Mouse (Mus musculus): ENCODE measurements around the gene Gjb5.
A peak's percentile ranks its signal among the peaks of the same experiment; 100 is the strongest.

Gjb5 gene

DNA sequence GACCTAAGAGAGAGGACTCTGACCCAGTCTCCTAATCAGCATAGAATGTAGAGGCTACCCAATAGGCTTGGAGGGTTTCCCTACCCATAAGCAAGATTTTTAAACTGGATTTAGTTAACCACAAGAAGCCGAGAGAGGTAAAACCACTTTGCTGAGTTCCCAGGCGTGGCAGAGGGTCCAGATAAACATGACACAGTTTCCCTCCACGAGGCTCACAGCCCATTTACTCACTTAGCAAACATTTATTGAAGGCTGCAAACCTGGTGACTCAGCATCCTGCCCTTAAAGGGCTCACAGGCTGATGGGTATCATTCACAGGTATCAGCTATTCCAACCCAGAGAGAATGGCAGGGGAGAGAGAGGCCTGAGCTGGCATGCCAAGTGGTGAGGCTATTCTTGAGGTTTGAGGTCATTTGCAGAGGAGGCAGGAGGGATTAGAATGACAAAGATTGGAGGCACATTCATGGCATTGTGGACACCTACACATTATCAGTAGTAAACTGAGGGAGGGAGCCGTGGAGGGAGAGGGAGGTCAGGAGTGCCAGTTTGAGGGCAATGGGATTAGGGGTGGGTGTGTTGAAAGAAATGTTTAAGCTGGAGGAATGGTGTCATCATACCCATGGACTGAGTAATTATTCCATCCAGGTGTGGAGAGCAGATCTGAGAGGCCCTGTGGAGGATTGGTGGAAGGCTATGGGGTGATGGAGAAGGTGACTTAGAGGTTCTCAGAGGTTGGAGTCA is 8.3 kb downstream of the Gjb5 start:
- DNase-seq (ENCODE audit: low read depth): peak; percentile 58

DNA sequence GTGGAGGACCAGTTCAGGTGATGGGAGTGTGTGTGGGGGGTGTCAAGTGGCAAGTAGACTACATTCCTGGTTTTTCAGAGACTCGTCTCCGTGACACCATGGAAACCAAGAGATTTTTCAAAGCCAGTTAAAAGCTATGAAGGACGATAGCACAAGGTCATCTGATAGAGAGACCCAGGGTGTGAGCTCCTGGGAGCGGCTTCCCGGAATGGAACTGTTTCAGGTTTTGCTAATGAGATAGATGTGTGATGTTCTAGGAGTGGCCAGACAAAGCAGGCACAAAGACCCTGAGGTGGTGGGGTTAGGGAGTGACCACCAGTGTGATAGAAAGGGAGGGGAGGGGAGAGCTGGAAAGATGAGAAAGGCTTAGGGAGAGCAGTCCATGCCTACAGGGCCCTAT is 13.0 kb downstream of the Gjb5 start:
- no peak for DNase-seq (ENCODE audit: low read depth)

DNA sequence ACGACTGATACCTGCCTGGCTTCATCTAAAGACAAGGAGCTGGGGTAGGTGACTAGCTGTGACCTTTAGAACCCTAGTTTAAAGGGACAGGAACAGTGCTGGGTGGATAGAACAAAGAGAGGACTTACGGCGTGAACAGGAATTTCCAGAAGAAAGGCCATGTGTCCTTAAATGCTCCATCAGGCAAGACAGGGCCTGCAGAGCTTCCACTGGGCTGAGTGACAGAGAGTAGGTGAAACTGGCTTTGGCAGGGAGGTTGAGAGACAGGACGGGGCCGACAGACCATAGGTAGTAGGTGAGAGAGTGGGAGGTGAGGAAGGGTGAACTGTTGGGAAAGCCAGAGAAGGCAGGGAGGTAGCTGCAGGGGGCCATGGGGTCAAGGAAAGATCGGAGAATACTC is 16.6 kb downstream of the Gjb5 start:
- no peak for DNase-seq (ENCODE audit: low read depth)

DNA sequence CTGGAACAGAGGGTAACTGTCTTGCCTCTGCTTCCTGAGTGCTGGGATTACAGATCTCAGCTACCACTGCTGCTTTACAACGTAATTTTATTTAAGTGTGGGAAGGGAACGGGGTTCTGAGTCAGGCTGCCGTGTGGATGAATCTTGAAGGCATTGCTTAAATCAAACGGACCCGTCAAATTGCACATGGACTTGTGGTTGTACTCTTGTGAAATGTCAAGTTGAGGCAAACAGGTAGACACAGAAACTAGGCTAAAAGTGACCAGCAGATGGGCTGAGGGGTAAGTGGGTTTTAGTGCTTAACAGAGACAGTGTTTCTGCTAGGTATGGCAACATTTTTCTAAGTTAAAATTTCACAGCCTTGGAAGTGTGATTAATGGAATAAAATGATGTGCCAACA is 20.3 kb downstream of the Gjb5 start:
- no peak for DNase-seq (ENCODE audit: low read depth)

DNA sequence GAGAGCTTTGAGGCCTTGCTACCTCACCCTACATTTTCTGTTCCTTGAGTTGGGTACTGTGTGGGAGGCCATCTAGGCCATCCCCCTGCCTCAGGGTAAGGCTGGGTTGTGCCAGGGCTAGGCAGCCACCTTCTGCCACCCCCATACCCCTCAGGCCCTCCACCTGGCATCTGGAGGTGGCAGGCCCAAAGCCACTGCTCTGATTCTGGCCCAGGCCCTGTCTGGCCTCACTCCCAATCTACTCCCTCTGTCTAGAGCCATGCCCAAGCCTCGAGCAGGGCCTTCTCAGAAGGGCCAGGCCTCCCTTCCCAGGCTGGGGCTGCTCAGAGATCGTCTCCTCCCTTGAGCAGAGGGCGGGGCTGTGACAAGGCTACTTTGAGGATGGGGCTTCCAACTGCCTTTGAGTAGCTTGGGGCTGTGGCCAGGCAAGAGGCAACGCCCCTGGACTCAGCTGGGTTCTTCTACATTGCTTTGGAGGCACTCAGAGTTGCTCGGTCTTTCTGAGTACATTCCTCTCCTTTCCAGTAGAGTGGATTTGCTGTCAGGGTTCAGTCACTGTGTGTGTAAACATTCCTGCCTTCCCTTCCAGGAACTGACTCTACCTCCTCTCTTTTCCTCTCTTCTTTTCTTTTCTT is 23.0 kb downstream of the Gjb5 start:
- DNase-seq (ENCODE audit: low read depth): peak; percentile 52

DNA sequence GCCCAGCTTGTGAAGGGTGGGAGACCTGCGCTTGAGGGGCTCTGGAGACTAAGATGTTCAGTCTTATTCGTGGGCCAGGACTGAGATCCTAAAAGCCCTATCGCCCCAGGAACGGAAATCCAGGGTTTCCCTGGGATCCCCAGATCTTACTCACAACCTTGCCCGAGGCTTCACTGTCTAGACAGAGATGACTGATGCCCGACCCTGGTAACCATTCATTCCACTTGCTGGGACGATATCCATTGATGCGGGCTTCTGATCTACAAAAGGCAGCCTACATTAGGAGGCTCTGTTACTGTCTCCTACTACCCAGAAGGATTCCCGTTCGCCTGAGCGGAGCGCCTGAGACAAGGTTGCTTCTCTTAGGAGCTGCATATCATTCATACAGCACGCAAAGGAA is 26.8 kb downstream of the Gjb5 start:
- DNase-seq (ENCODE audit: low read depth): peak; percentile 59

DNA sequence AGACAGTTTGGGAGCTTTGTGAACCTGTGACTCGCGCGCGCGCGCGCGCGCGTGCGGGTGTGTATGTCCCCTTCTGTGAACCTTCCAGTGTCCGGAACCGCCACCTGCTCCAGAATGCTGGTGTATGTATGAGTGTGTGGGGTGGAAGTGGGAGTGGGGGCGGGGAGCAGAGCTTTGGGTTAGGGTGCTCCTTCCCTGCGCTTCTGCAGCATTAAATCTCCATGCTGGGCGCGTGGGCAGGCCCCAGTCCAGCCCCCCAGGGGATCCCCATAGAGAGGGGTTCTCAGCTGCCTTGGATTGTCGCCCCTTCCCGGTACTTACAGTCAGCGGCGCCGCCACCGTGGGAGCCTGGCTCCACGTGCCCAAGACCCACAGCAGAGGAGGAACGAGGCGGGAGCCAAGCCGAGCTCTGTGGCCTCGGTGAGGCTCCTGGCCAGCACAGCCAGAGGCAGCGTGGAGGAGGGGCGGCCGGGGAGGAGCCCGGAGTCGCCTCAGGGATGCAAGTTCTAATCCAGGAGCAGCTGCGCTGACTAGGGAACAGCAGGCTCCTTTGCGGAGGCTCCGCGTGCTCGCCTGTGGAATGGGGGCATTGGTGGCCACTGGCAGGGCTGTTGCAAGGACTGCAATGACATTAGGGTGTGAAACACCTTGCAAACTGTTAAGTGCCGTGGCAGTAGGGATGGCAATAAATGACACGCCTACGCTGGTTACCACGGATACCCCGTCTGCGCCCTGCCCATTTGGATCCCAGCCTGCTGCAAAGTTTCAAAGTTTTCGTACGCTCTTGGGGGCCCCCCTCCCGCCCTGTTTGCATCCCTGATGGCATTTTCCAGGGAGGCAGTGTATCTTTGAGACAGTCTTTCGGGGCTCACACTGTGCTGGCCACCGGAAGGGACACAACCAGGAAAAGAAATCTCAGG is 27.5 kb downstream of the Gjb5 start, which contains the start of gene Gjb3:
Gene Gjb3, minus strand, starts transcription at position 664 of the 920 bp plus-strand sequence.
- DNase-seq (ENCODE audit: low read depth): peak; percentile 70

DNA sequence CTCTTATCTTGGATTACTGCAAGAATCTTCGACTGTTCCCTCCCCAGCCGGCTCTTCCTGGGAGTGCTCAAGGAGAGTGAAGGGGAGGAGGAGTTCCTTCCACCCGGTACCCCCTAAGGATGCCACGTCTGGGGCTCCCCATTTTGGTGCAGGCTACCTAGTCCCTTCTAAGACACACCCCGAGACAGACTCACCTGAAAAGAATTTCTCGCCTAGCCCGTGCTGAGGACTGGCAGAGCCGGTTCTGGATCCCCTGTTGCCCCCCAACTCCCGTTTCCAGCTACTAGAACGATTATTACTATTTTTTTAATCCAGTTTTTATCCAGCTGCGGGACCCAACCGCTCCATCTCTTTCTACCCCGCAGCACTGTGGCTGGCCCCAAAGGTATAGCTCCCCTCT is 28.2 kb downstream of the Gjb5 start:
- DNase-seq (ENCODE audit: low read depth): no peak

DNA sequence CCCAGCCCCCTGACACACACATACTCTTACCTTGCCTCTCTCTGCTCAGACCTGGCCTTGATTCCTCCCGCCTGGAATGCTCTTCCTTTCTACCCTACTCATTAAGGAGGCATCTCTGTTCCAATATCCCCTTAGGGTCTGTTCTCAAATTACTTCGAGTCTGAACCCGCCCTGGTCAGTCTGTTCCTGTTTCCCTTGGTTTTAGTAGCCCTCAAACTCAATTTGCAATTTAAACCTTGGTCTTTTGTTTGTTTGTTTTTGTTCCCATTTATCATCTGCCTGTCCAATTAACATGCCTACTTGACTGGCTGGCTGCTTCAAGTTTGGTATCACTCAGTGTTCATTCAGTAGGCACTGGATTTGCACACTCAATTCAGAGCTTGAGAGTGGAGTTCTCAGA is 28.9 kb downstream of the Gjb5 start:
- DNase-seq (ENCODE audit: low read depth): no peak

DNA sequence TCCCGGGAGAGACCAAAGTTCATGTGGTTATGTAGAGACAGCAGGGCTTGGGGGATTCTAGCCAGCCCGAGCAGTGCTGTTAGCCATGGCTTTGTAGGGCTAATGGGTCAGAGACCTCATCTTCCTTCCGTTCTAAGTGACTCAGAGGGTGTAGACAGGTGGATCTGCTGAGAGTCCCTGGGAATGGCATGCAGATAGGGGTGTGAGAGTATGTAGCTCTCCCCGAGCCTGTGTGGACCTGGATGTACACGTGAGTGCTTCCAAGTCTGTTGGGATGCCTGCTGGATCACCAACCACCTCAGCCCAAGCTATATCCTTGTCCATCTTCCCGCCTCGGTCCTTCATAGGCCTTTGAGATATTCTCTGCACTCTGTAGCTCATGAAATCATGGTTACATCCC is 29.6 kb downstream of the Gjb5 start:
- DNase-seq (ENCODE audit: low read depth): no peak

DNA sequence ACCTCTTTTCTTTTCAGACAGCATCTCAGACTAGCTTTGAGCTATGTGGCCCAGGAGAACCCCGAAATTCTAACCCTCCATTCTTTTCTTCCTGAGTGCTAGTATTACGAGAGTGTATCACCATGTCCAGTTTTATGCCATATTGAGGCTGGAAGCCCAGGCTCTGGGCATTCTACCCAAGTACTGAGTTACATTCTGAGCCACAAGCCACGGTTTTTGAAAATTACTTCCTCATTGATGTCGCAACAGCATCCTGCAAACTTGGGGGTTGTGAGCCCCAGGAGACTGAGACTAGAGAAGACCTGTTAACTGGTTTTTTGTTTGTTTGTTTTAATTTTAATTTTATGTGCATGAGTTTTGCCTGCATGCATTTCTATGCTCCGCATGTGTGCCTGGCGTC is 30.2 kb downstream of the Gjb5 start:
- DNase-seq (ENCODE audit: low read depth): peak; percentile 38

DNA sequence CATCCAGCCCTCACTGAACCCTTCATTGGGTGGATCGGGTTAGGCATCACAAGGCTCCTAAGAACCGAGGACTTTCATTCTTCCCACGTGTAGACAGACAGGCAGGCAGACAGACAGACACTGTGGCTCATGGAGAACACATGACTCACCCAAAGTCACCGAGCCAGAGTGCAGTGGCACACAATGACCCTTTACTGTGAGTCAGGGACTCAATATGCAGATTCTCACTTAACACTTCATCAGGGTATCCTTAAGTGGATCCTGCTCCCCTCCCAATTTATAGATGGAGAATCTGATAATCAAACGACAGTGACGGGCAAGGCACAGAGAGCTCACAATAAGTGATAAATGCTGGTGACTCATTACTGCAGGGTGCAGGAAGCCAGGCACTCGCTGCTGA is 30.7 kb downstream of the Gjb5 start:
- DNase-seq (ENCODE audit: low read depth): peak; percentile 37

DNA sequence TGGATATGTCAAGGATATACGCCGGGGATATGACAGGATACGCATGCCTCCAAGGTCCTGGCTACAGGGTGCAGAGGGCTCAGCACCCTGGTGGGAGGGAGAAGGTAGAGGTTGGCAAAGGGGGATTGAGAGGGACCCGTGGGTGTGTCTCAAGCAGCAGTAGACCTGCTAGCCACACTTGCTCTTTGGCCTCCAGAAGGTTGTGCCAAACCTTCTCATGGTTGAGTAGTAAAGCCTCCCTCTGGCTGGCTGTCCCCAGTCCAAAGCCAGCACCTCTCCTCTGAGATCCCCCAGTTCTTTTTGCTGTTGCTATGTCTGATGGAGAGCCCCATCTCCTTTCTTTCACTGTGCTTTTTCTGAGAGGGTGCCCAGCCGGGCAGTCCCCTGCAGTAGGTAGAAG is 32.7 kb downstream of the Gjb5 start:
- DNase-seq (ENCODE audit: low read depth): no peak

DNA sequence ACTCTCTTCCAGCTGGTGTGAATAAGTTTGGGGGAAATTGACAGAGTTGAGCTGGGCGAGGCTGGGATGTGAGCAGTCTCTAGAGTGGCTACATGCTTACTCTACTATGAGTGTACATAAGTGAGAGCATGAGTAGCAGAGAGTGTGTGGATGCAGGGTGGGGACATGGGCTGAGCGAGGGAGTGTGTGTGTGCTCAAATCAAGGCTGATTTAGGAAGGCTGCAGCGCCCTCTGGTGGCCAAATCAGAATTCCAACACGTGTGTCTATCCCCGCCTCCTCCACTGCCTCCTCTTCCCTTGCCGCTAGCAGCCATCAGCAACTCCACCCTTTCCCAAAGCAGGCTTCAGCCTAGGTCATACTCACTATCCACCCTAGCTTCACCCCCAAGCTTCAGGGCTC is 33.2 kb downstream of the Gjb5 start:
- peak; percentile 89 for DNase-seq (ENCODE audit: low read depth)

DNA sequence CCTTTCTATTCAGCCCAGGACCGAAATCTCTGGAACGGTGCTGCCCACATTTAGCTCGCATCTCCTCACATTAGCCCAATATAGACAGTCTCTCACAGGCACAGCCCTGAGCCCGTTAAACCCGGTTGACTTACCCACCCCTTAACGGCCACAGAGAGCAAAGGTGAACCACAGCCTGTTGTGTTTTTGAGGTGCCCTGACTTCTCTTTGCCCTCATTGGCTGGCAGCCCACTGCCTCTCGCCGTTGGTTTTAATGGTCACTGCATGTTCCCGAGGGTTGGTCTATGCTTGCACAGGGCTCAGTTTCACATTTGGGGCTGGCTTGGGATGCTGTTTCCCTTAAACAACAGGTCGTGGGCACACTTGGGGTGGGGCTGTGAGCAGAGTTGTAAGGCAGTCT is 33.7 kb downstream of the Gjb5 start:
- DNase-seq (ENCODE audit: low read depth): no peak

DNA sequence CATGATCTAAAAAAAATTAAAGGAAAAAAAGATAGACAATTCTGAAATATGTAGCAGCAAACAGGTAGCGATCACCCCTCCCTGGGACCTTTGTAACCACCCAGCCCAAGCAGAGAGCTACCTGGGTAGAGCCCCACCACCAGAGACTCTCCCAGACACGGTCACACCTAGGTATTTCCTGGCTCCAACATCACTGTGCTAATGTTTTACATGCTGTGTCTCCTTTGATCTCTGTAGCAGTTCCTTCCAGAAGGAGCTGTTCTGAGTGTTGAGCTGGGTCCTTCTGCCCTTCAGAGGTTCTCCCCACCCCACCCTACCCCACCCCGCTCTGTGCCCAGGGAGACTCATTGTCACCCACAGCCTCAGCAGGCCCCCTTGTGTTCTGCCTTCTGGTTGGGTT is 34.3 kb downstream of the Gjb5 start:
- DNase-seq (ENCODE audit: low read depth): no peak

DNA sequence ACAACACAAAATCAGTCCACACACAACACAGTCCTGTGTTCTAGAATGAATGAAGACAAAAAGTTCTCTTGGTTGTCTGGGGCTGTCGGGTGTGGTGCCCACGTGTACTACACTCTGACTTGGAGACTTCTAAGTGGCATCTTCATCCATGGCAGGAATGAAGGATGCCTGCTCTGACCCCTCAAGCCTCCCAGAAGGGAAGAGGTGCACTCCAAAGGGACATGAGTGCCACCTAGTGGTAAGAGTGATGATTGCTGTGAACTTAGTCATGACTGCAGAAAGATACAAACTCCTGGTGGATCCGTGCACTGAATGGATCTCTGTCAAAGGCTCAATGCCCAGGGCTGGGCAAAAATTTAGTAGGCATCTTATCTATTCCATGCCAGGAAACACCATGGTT is 38.4 kb downstream of the Gjb5 start:
- DNase-seq (ENCODE audit: low read depth): peak; percentile 91

DNA sequence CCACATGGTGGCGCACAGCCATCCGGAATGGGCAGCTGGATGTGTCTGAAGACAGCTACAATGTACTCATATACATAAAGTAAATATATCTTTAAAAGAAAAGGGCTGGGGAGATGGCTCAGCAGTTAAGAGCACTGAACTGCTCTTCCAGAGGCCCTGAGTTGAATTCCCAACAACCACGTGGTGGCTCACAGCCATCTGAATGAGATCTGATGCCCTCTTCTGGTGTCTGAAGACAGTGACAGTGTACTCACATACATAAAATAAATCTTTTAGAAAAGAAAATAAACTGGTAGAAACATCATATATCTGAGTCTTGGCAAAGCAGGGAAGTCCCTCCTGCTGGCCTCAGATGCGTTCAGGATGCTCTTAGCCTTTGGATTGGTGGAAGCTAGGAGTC is 40.8 kb downstream of the Gjb5 start:
- peak; percentile 65 for DNase-seq (ENCODE audit: low read depth)

DNA sequence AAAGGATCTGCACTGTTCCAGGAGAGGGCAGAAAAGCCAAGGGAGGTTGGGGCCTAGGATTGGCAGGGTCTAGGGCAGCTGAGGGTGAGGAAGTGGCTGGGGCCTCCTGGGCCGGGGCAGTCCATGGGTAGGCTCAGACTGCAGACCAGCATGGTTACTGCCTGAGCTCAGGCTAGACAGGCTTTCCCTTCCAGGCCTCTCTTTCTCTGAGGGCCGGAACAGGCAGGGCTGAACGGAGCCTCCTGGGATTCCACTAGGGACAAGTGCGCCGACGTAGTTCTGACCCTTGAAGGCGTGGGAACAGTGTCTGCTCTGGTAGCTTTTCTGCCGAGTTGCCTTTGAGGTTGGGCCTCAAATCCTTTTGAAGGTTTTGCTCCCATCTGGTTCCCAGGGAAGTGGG is 42.2 kb downstream of the Gjb5 start:
- no peak for DNase-seq (ENCODE audit: low read depth)

DNA sequence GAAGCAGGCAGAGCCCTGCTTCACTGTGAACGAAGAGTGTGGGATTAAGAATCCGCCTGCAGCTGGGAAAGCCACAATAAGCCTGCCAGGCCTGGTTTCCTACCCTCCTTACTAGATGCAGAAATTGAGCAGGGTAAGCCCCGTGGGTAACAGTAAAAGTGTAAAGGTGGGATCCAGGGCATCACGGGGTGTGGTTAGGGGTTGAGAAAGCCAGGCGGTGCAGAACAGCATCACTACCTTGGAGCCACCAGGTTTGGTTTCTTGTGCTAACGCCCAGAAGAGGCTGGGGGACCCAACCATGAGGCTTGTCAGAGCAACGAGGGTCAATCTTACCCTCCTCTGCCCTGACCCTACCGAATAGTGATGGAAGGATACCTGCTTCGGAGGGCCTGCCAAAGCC is 43.4 kb downstream of the Gjb5 start:
- no peak for DNase-seq (ENCODE audit: low read depth)

DNA sequence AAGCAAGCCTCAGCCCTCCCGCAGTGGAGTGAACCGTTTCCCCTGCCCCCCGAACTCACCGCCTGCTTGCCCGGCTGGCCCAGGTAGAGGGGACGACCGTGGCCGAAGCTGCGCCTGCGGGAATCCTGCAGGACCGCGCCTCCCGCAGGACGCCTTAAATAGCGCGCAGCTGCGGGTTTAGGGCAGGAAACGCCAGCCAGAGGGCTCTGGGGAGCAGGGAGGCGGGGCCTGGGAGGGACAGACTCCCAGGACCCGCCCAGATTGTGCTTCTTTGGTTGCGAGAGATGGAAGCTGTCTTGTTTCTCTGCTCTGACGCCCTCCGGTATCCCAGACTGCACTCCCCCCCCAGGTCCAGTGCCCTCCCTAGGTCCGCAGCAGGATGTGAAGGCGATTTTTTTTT is 44.1 kb downstream of the Gjb5 start, which contains the start of gene Gja4:
Gene Gja4, minus strand, starts transcription at position 179 of the 400 bp plus-strand sequence.
- DNase-seq (ENCODE audit: low read depth): peak; percentile 61

DNA sequence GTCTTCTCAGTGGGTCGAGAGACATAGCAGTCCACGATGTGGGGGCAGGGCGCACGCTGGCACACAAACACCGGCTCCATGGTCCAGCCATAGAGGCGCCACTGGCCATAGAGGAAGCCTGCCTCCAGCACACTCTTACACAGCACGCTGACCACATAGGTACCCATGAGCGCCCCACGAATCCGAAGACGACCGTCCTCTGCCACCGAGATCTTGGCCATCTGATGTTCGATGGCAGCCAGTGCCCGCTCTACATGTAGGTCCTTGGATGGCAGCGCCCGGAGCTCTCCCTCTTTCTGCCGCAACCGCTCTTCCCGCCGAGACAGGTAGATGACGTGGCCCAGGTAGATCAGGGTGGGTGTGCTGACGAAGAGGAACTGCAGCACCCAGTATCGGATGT is 45.6 kb downstream of the Gjb5 start:
- no peak for DNase-seq (ENCODE audit: low read depth)

DNA sequence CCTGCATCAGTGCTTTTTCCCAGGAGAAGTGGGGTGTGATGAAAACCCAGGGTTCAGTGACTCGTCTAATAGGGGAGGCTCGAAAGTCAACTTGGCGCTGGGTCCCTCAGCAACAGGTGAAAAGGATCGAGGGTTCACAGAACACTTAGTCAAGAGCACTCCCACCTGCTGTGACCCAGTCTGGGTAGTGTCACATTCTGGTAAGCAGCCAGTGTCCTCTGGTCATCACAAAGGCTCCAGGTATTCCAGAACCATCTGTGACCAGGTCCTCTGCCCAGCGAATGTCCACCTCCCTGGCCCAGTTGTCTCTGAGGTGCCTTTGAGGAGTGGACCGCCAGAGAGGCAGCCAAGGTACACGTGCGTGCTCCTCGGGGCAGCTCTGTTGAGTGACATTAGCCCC is 46.4 kb downstream of the Gjb5 start:
- DNase-seq (ENCODE audit: low read depth): no peak

All from NIH3T3 (cell line).